Comparison of ENCODE assay signal across 8 mouse cellular contexts in the genomic region with DNA sequence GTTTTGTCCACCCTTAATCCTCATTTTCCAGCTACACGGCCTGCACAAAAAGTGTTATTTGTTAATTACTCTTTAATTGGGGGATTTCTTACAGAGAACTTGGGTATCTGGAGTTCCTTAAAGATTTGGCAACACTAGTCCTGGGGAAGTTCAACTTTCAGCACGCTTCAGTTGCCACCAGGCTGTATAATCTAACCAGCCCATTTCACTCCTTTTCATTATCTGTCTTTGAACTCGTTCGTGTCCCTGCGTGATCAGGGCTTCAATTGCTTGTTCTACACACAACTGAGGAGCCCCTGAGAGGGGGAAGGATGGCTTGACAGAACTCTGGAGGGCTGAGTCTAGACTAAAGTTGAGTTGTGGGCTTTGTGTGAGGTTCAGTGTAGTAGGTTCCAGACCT. TPM values are rescaled to one million over a fixed set of nuclear protein-coding genes. Genes with fewer than 3 reads are reported as not detected.
DNase-seq lines count a peak whose midpoint lies in the region; ATAC-seq and TF ChIP-seq lines count a peak whose summit lies in the region.
"Had no signal": no experiment of that assay in that cellular context is flagged by ENCODE, and none has a peak within 500 bp of the region (broad histone marks: within the 10 kb centered on the region; RNA-seq: fewer than 3 reads in every experiment).

No protein-coding gene starts in this region.

- H3K9me3 ChIP-seq in lung, embryonic 14.5 days (ENCODE audit: low read depth, low read length) = no peaks in the 10 kb centered on the region
- no peaks in the 10 kb centered on the region for H3K9me3 ChIP-seq in intestine, embryonic 15.5 days
- H3K9me3 ChIP-seq: hindbrain, embryonic 13.5 days had no signal

- H3K36me3 ChIP-seq in lung, embryonic 14.5 days (ENCODE audit: insufficient read depth) = no peaks in the 10 kb centered on the region
- H3K36me3 ChIP-seq in intestine, embryonic 15.5 days = no peaks in the 10 kb centered on the region
- H3K36me3 ChIP-seq in myocyte (ENCODE audit: control insufficient read depth, insufficient read depth) = no peaks in the 10 kb centered on the region
- H3K36me3 ChIP-seq: hindbrain, embryonic 13.5 days had no signal

- H3K79me2 ChIP-seq in myocyte (ENCODE audit: control insufficient read depth, insufficient read depth) = no peaks in the 10 kb centered on the region

- peak overlapping the region; percentile 91; the same call in 1 of the 2 replicates for H3K4me2 ChIP-seq in lung, embryonic 14.5 days
- H3K4me2 ChIP-seq in intestine, embryonic 15.5 days (replicated peaks) = peak overlapping the region; percentile 90
- H3K4me2 ChIP-seq in myocyte (ENCODE audit: low read depth) = peak overlapping the region; percentile 76

- H3K9ac ChIP-seq in lung, embryonic 14.5 days = no peak overlapping the region; the same call in 1 of the 2 replicates
- H3K9ac ChIP-seq in intestine, embryonic 15.5 days = no peak overlapping the region

- TF ChIP-seq CTCF in lung, embryonic 14.5 days (IDR thresholded peaks at IDR 0.05; ENCODE audit: low read depth) = no peak
- no peak for TF ChIP-seq CTCF in lung, adult 2 months (IDR thresholded peaks at IDR 0.05; ENCODE audit: insufficient read depth, low read length)

- H3ac ChIP-seq in myocyte (ENCODE audit: control insufficient read depth, insufficient read length) = no peak overlapping the region

- no peak overlapping the region; the same call in 1 of the 2 replicates for H3K27ac ChIP-seq in lung, embryonic 14.5 days (ENCODE audit: low read depth)
- no peak overlapping the region for H3K27ac ChIP-seq in intestine, embryonic 15.5 days
- H3K27ac ChIP-seq: hindbrain, embryonic 13.5 days had no signal

- TF ChIP-seq POLR2A in lung, adult 2 months (IDR thresholded peaks at IDR 0.05; ENCODE audit: borderline replicate concordance, extremely low read depth, low read depth, low read length) = no peak
- TF ChIP-seq POLR2A in myocyte (IDR thresholded peaks at IDR 0.05; ENCODE audit: insufficient read length, low read depth) = no peak

- H3K4me1 ChIP-seq in lung, embryonic 14.5 days (ENCODE audit: insufficient read depth) = peaks cover 5% of the 10 kb centered on the region; the same call in 1 of the 2 replicates
- peaks cover 3% of the 10 kb centered on the region; the same call in 1 of the 2 replicates for H3K4me1 ChIP-seq in lung, adult 2 months (ENCODE audit: control insufficient read depth, insufficient read depth, low read length)
- 0 out of 2 replicates have a peak, but pooled peaks cover 3% of the 10 kb centered on the region for H3K4me1 ChIP-seq in intestine, embryonic 15.5 days (replicated peaks)

- no peak for DNase-seq in lung, embryonic 14.5 days
- DNase-seq in lung, adult 2 months = no peak
- DNase-seq in c-Kit-positive CD71-positive TER-119-positive erythroid progenitor cells, embryonic 14.5 days (ENCODE audit: low spot score) = peak; percentile 67
- DNase-seq in cerebellum, adult 11 months = no peak
- DNase-seq in urinary bladder, postnatal 25 days (ENCODE audit: low spot score) = no peak

- WGBS in lung, embryonic 14.5 days = 59% methylated on average over 5 of the region's 5 CpGs
- WGBS in lung, adult 2 months = 76% methylated on average over 5 of the region's 5 CpGs
- 64% methylated on average over 5 of the region's 5 CpGs for WGBS in intestine, embryonic 15.5 days

- H3K27me3 ChIP-seq in lung, embryonic 14.5 days (ENCODE audit: insufficient read depth, low read length) = no peaks in the 10 kb centered on the region
- H3K27me3 ChIP-seq in intestine, embryonic 15.5 days (replicated peaks) = no peaks in the 10 kb centered on the region
- no peaks in the 10 kb centered on the region for H3K27me3 ChIP-seq in myocyte (ENCODE audit: control insufficient read depth, insufficient read depth, insufficient read length)

- ATAC-seq in lung, embryonic 14.5 days (ENCODE audit: insufficient read depth) = no peak
- no peak for ATAC-seq in intestine, embryonic 15.5 days

- H3K4me3 ChIP-seq in lung, embryonic 14.5 days (ENCODE audit: low read depth, low read length) = peak overlapping the region; percentile 68; the same call in 1 of the 2 replicates
- no peak overlapping the region for H3K4me3 ChIP-seq in lung, adult 2 months (replicated peaks; ENCODE audit: extremely low read depth, low read depth, low read length)
- peak overlapping the region; percentile 64; the same call in 1 of the 2 replicates for H3K4me3 ChIP-seq in intestine, embryonic 15.5 days (replicated peaks)
- H3K4me3 ChIP-seq in myocyte = no peak overlapping the region

TF ChIP-seq in myocyte, 11 proteins besides CTCF, POLR2A, EP300 and RAD21:
- TF ChIP-seq E2F4 (IDR thresholded peaks at IDR 0.05; ENCODE audit: insufficient read depth) (no peak), TCF12 (IDR thresholded peaks at IDR 0.05; ENCODE audit: insufficient read depth, poor library complexity, severe bottlenecking) (no peak), CEBPB (IDR thresholded peaks at IDR 0.05; ENCODE audit: insufficient read depth, poor library complexity, severe bottlenecking) (no peak), POLR2AphosphoS2 (IDR thresholded peaks at IDR 0.05; ENCODE audit: insufficient read length, low read depth) (no peak)
TF ChIP-seq in myocyte: peak in this region for 0.

RNA-seq across cellular contexts. Expression of a gene that starts 31.1 kb away (rescaled TPM):
- 22.4 and 25.2 TPM in 2 replicates for polyA plus RNA-seq in lung, embryonic 14.5 days (2014; fragmentation: Nextera tagmentation; extraction: Ambion mirVana)
- 6.3 and 9.2 TPM in 2 replicates for polyA plus RNA-seq in lung, adult 2 months (2012; rRNA removed)
- 36.3 and 42.0 TPM in 2 replicates for polyA plus RNA-seq in intestine, embryonic 15.5 days (2015; fragmentation: Nextera tagmentation; extraction: Ambion mirVana)
- polyA plus RNA-seq in myocyte (2012; fragmentation: generic; extraction: Trizol) = 6.3 TPM

RNA-seq across cellular contexts. Expression of a gene that starts 31.1 kb away (rescaled TPM):
- polyA plus RNA-seq in lung, embryonic 14.5 days (2014; fragmentation: Nextera tagmentation; extraction: Ambion mirVana) = 2.5 and 2.7 TPM in 2 replicates
- 15.4 and 33.8 TPM in 2 replicates for polyA plus RNA-seq in lung, adult 2 months (2012; rRNA removed)
- polyA plus RNA-seq in intestine, embryonic 15.5 days (2015; fragmentation: Nextera tagmentation; extraction: Ambion mirVana) = 45.1 and 58.0 TPM in 2 replicates
- polyA plus RNA-seq in myocyte (2012; fragmentation: generic; extraction: Trizol) = 30.5 TPM

RNA-seq across cellular contexts. Expression of a gene that starts 48.6 kb away (rescaled TPM):
- not detected in 2 replicates for polyA plus RNA-seq in lung, embryonic 14.5 days (2014; fragmentation: Nextera tagmentation; extraction: Ambion mirVana)
- polyA plus RNA-seq in lung, adult 2 months (2012; rRNA removed) = 0.17 TPM in 1 of 2 replicates, not detected in the other
- not detected in 2 replicates for polyA plus RNA-seq in intestine, embryonic 15.5 days (2015; fragmentation: Nextera tagmentation; extraction: Ambion mirVana)
- 0.89 TPM for polyA plus RNA-seq in myocyte (2012; fragmentation: generic; extraction: Trizol)
- polyA plus RNA-seq: hindbrain, embryonic 13.5 days had no signal

Comparison
In these comparisons a context has a peak if more than half of its experiments do, and no peak if none do; other contexts are left out.
1. H3K4me3 ChIP-seq: peak in lung, embryonic 14.5 days (single experiment) and intestine, embryonic 15.5 days (single experiment); none in lung, adult 2 months (single experiment) and myocyte (single experiment).
2. Peak in every context shown above with its lines, with median percentiles within 50 percentile points of each other: H3K4me2 ChIP-seq.